Mouse (Mus musculus) MEL (cell line): ENCODE measurements at regions not wholly inside any gene's neighbourhood (a gene's known extent, or its start where the extent isn't known, plus 50 kb on each side); places are given as distances from the start of the nearest gene placed in this dataset.

Source experiments
- CTCF ChIP-seq, 3 experiments: IDR thresholded peaks in 2 of 3; conservative IDR thresholded peaks in 1 of 3; 2 replicates each; pipeline ENCODE4 v1.5.1; 2011 to 2012; ENCODE audit warnings: low read length in 3 of 3, low read depth in 2 of 3, mild to moderate bottlenecking in 2 of 3, improper control_type of control experiment in 1 of 3, inconsistent platforms in 1 of 3, mixed read lengths in 1 of 3, moderate library complexity in 1 of 3; ENCODE audit not compliant: control insufficient read depth in 1 of 3, insufficient read depth in 1 of 3, poor library complexity in 1 of 3, severe bottlenecking in 1 of 3
- POLR2A ChIP-seq, 2 experiments: IDR thresholded peaks; 2 replicates each; pipeline ENCODE4 v1.6.1; 2011 to 2012; ENCODE audit warnings: low read length in 2 of 2, mild to moderate bottlenecking in 2 of 2, control low read depth in 1 of 2, improper control_type of control experiment in 1 of 2, low read depth in 1 of 2, moderate library complexity in 1 of 2; ENCODE audit not compliant: control insufficient read depth in 1 of 2, insufficient read depth in 1 of 2, poor library complexity in 1 of 2

GRCm38 (mm10) chr19:19523629-19524028, 412.6 kb upstream of the Rorb start:
- TF ChIP-seq CTCF (IDR thresholded peaks at IDR 0.05 in 2 of 3, conservative IDR thresholded peaks at IDR 0.05 in 1 of 3; ENCODE audit: control insufficient read depth in 1 of 3, insufficient read depth in 1 of 3, low read depth in 2 of 3, low read length in 3 of 3, poor library complexity in 1 of 3, severe bottlenecking in 1 of 3) = no peak
- no peak for TF ChIP-seq POLR2A (IDR thresholded peaks at IDR 0.05; ENCODE audit: control insufficient read depth in 1 of 2, insufficient read depth in 1 of 2, low read depth in 1 of 2, low read length in 2 of 2, poor library complexity in 1 of 2)
